Mouse (Mus musculus) stomach, embryonic 16.5 days (tissue): ENCODE data around the gene Dram1. TPM values are rescaled to one million over a fixed set of nuclear protein-coding genes. Genes with fewer than 3 reads are reported as not detected.

Experiments used
- ATAC-seq: fragments of 200-750 bp; cut with Nextera tagmentation; 2 replicates; pipeline ENCODE4 v1.8.0; 2017; ENCODE audit warnings: moderate number of reproducible peaks, moderate TSS enrichment; ENCODE audit not compliant: insufficient read depth, low FRiP score
- H3K27ac ChIP-seq: fragments of 300-500 bp; sonication (generic); 2 replicates; pipeline ENCODE4 v1.5.1; 2014; ENCODE audit warnings: low read length
- H3K27me3 ChIP-seq: fragments of 300-500 bp; sonication (generic); 2 replicates; pipeline ENCODE4 v1.6.1; 2014; ENCODE audit warnings: low read length, control low read depth, mixed read lengths; ENCODE audit not compliant: control insufficient read depth, insufficient read depth
- H3K36me3 ChIP-seq: fragments of 300-500 bp; sonication (generic); 2 replicates; pipeline ENCODE4 v1.6.1; 2014; ENCODE audit warnings: low read length; ENCODE audit not compliant: control insufficient read depth, insufficient read depth
- H3K4me1 ChIP-seq: fragments of 300-500 bp; sonication (generic); 2 replicates; pipeline ENCODE4 v1.6.1; 2014; ENCODE audit warnings: low read length, control low read depth, mixed read lengths; ENCODE audit not compliant: control insufficient read depth, insufficient read depth
- H3K4me2 ChIP-seq: fragments of 300-500 bp; sonication (generic); 2 replicates; pipeline ENCODE4 v1.6.1; 2014; ENCODE audit warnings: low read depth, low read length, mixed read lengths
- H3K4me3 ChIP-seq: fragments of 300-500 bp; sonication (generic); replicated peaks from 2 replicates; pipeline ENCODE4 v1.5.1; 2014; ENCODE audit warnings: mild to moderate bottlenecking, low read length
- H3K9ac ChIP-seq: fragments of 300-500 bp; sonication (generic); 2 replicates; pipeline ENCODE4 v1.6.1; 2014; ENCODE audit warnings: low read length
- H3K9me3 ChIP-seq: fragments of 300-500 bp; sonication (generic); replicated peaks from 2 replicates; pipeline ENCODE4 v1.6.1; 2016; ENCODE audit warnings: low read length, control low read depth; ENCODE audit not compliant: control insufficient read depth
- WGBS: fragments of 180-500 bp; shearing (Covaris S2); extraction: QIAGEN DNeasy Blood & Tissue Kit; methylation state at CpG from one replicate; pipeline ENCODE4 v1.1.7; 2014; 5-methylcytosine and 5-hydroxymethylcytosine counted together
- polyA plus RNA-seq: library from polyadenylated mRNA; unstranded; fragments of >200 nt; fragmentation: Nextera tagmentation; extraction: Ambion mirVana; gene quantifications from 2 replicates; pipeline ENCODE4 v1.2.1, GENCODE M21; 2015

Gene Dram1
- polyA plus RNA-seq, 1 experiment from 2014 or later = 6.6 TPM

GRCm38 (mm10) chr10:88296991-88297390, 81.9 kb downstream of the Dram1 start:
- H3K27me3 ChIP-seq = no peaks in the 10 kb centered on the region
- WGBS = 37% methylated on average over 10 of the region's 10 CpGs
- peak overlapping the region; percentile 50 for H3K9ac ChIP-seq
- H3K4me1 ChIP-seq = peaks cover 7% of the 10 kb centered on the region
- peak; percentile 57; the same call in 1 of the 2 replicates for ATAC-seq
- peak overlapping the region; percentile 57 for H3K27ac ChIP-seq
- H3K9me3 ChIP-seq = peaks cover 4% of the 10 kb centered on the region; the same call in 1 of the 2 replicates
- no peaks in the 10 kb centered on the region for H3K36me3 ChIP-seq
- H3K4me3 ChIP-seq = no peak overlapping the region
- H3K4me2 ChIP-seq = no peak overlapping the region

GRCm38 (mm10) chr10:88295091-88295490, 83.8 kb downstream of the Dram1 start:
- Histone ChIP-seq H3K27me3 (no peaks in the 10 kb centered on the region), H3K36me3 (no peaks in the 10 kb centered on the region), H3K4me1 (peaks cover 7% of the 10 kb centered on the region), H3K27ac (no peak overlapping the region), H3K4me2 (no peak overlapping the region), H3K4me3 (no peak overlapping the region), H3K9me3 (peaks cover 4% of the 10 kb centered on the region; the same call in 1 of the 2 replicates), H3K9ac (no peak overlapping the region)
- WGBS = 85% methylated on average over 6 of the region's 6 CpGs
- ATAC-seq = no peak

GRCm38 (mm10) chr10:88288061-88288460, 90.8 kb downstream of the Dram1 start:
- Histone ChIP-seq H3K4me3 (no peak overlapping the region), H3K9ac (no peak overlapping the region), H3K36me3 (no peaks in the 10 kb centered on the region), H3K27me3 (no peaks in the 10 kb centered on the region), H3K4me2 (no peak overlapping the region), H3K4me1 (peaks cover 3% of the 10 kb centered on the region; the same call in 1 of the 2 replicates), H3K9me3 (no peaks in the 10 kb centered on the region), H3K27ac (no peak overlapping the region)
- WGBS = 71% methylated on average over 10 of the region's 10 CpGs
- no peak for ATAC-seq

GRCm38 (mm10) chr10:88287261-88287660, 91.6 kb downstream of the Dram1 start:
- ATAC-seq = 0 out of 2 replicates have a peak, but pooled peaks have one; percentile 45
- Histone ChIP-seq H3K4me3 (no peak overlapping the region), H3K4me1 (peaks cover 3% of the 10 kb centered on the region; the same call in 1 of the 2 replicates), H3K36me3 (no peaks in the 10 kb centered on the region), H3K27me3 (no peaks in the 10 kb centered on the region), H3K9ac (no peak overlapping the region), H3K9me3 (no peaks in the 10 kb centered on the region), H3K27ac (no peak overlapping the region), H3K4me2 (no peak overlapping the region)
- 54% methylated on average over 8 of the region's 8 CpGs for WGBS

GRCm38 (mm10) chr10:88284343-88284990, 94.4 kb downstream of the Dram1 start:
- no peaks in the 10 kb centered on the region for H3K27me3 ChIP-seq
- ATAC-seq = no peak
- H3K4me2 ChIP-seq = no peak overlapping the region
- H3K4me3 ChIP-seq = no peak overlapping the region
- peaks cover 5% of the 10 kb centered on the region for H3K4me1 ChIP-seq
- 41% methylated on average over 4 of the region's 4 CpGs for WGBS
- no peaks in the 10 kb centered on the region for H3K9me3 ChIP-seq
- H3K27ac ChIP-seq = peak overlapping the region; percentile 78
- no peak overlapping the region for H3K9ac ChIP-seq
- H3K36me3 ChIP-seq = no peaks in the 10 kb centered on the region

DNA sequence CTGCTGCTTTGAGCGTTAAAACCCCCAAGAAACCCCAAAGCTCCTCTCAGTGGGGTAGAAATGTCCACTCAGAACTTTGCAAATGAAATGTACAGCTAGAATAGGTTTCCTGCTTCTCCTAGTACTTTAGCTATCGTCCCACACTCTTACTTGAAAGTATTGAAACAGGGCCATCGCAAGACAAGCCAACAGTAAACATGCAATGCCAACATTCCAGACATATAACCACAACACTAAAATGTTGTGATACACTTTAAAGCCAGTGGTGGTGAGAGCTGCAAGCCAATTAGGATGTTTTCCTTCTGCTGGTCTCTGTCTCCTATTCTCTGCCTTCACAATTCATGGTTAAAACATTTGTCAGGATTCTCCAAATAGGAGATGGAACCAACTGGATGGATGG, 97.2 kb downstream of the Dram1 start:
- no peak for ATAC-seq
- no peak overlapping the region; the same call in 1 of the 2 replicates for H3K27ac ChIP-seq
- peaks cover 5% of the 10 kb centered on the region for H3K4me1 ChIP-seq
- no peaks in the 10 kb centered on the region for H3K36me3 ChIP-seq
- no peak overlapping the region for H3K4me3 ChIP-seq
- H3K9ac ChIP-seq = no peak overlapping the region
- no peaks in the 10 kb centered on the region for H3K9me3 ChIP-seq
- no peaks in the 10 kb centered on the region for H3K27me3 ChIP-seq
- WGBS = 80% methylated on average over 3 of the region's 3 CpGs
- no peak overlapping the region for H3K4me2 ChIP-seq

- no peak for ATAC-seq
- Histone ChIP-seq H3K36me3 (no peaks in the 10 kb centered on the region), H3K27ac (no peak overlapping the region; the same call in 1 of the 2 replicates), H3K4me2 (no peak overlapping the region), H3K9me3 (no peaks in the 10 kb centered on the region), H3K4me1 (no peaks in the 10 kb centered on the region), H3K27me3 (no peaks in the 10 kb centered on the region), H3K9ac (no peak overlapping the region), H3K4me3 (no peak overlapping the region)
- 73% methylated on average over 5 of the region's 5 CpGs for WGBS
These were observed 104.8 kb downstream of the Dram1 start for GRCm38 (mm10) chr10:88274045-88274444.

Other genes starting within 250 kb of the Dram1 start
- gene Parpbp, start 232.1 kb downstream of the Dram1 start, polyA plus RNA-seq = 9.9 and 10.0 TPM in 2 replicates
- 55.0 and 60.3 TPM in 2 replicates for gene Nup37, start 232.1 kb downstream of the Dram1 start, polyA plus RNA-seq
- gene Washc3, start 178.0 kb downstream of the Dram1 start, polyA plus RNA-seq = 61.3 and 61.6 TPM in 2 replicates
- 9.0 and 11.2 TPM in 2 replicates for gene Gnptab, start 52 bp upstream of the Dram1 start, polyA plus RNA-seq
- gene Sycp3, start 80.5 kb upstream of the Dram1 start, polyA plus RNA-seq = not detected in 2 replicates
- gene Chpt1, start 125.0 kb upstream of the Dram1 start, polyA plus RNA-seq = 15.3 and 16.5 TPM in 2 replicates
- gene Mybpc1, start 226.1 kb upstream of the Dram1 start, polyA plus RNA-seq = 4.5 and 92.0 TPM in 2 replicates